Mouse (Mus musculus) forebrain, embryonic 14.5 days (tissue): ENCODE measurements around the gene Dnm2. TPM values are rescaled to one million over a fixed set of nuclear protein-coding genes. Genes with fewer than 3 reads are reported as not detected.
A peak's percentile ranks its signal among the peaks of the same experiment; 100 is the strongest.
"Not testable (repeated sequence)": the region's sequence is repeated elsewhere in the genome, so short reads cannot be mapped to it uniquely, and the experiment has no call there.

Experiments used
- ATAC-seq: fragments of 200-750 bp; cut with Nextera tagmentation; 2 replicates; pipeline ENCODE4 v1.8.0; 2017; ENCODE audit warnings: mild to moderate bottlenecking, moderate library complexity
- DNase-seq: peaks from one replicate; pipeline ENCODE4 v3.0.0-alpha.2; 2015; ENCODE audit warnings: low spot score
- H3K27ac ChIP-seq: fragments of 300-500 bp; sonication (generic); 2 replicates; pipeline ENCODE4 v1.5.1; 2014; ENCODE audit warnings: low read depth, mild to moderate bottlenecking, control low read depth, low read length, moderate library complexity
- H3K27me3 ChIP-seq: fragments of 300-500 bp; sonication (generic); replicated peaks from 2 replicates; pipeline ENCODE4 v1.6.1; 2014; ENCODE audit warnings: low read length, control low read depth, mixed read lengths; ENCODE audit not compliant: control insufficient read depth, insufficient read depth
- H3K36me3 ChIP-seq: fragments of 300-500 bp; sonication (generic); 2 replicates; pipeline ENCODE4 v1.6.1; 2014; ENCODE audit warnings: low read length, control low read depth; ENCODE audit not compliant: control insufficient read depth, insufficient read depth
- H3K4me1 ChIP-seq: fragments of 300-500 bp; sonication (generic); 2 replicates; pipeline ENCODE4 v1.6.1; 2014; ENCODE audit warnings: antibody characterized with exemption, low read length, control low read depth; ENCODE audit not compliant: control insufficient read depth, insufficient read depth
- H3K4me2 ChIP-seq: fragments of 300-500 bp; sonication (generic); 2 replicates; pipeline ENCODE4 v1.6.1; 2014; ENCODE audit warnings: mild to moderate bottlenecking, control low read depth, low read length
- H3K4me3 ChIP-seq: fragments of 300-500 bp; sonication (generic); 2 replicates; pipeline ENCODE4 v1.5.1; 2014; ENCODE audit warnings: low read depth, low read length, control low read depth
- H3K9ac ChIP-seq: fragments of 300-500 bp; sonication (generic); 2 replicates; pipeline ENCODE4 v1.6.1; 2014; ENCODE audit warnings: mild to moderate bottlenecking, low read length, control low read depth, moderate library complexity
- H3K9me3 ChIP-seq: fragments of 300-500 bp; sonication (generic); replicated peaks from 2 replicates; pipeline ENCODE4 v1.6.1; 2016; ENCODE audit warnings: low read length, control low read depth, mixed read lengths; ENCODE audit not compliant: control insufficient read depth
- WGBS: fragments of 180-500 bp; shearing (Covaris S2); extraction: QIAGEN DNeasy Blood & Tissue Kit; methylation state at CpG from one replicate; pipeline ENCODE4 v1.1.7; 2014; 5-methylcytosine and 5-hydroxymethylcytosine counted together
- polyA plus RNA-seq: library from polyadenylated mRNA; unstranded; fragments of >200 nt; fragmentation: Nextera tagmentation; extraction: Ambion mirVana; gene quantifications from 2 replicates; pipeline ENCODE4 v1.2.1, GENCODE M21; 2014

Gene Dnm2
- polyA plus RNA-seq, 1 experiment from 2014 or later: 54.2 TPM

DNA sequence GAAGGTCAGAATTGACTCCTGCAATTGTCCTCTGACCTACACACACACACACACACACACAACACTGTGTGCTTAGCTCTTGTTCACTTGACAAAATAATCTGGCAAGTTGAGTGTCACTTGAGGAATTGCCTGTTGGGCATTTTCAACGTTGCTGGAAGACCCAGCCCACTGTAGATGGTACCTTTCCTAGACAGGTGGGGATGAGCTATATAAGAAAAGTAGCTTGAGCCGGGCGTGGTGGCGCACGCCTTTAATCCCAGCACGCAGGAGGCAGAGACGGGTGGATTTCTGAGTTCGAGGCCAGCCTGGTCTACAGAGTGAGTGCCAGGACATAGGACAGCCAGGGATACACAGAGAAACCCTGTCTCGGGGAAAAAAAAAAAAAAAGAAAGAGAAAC, 86.3 kb downstream of the Dnm2 start:
- no peak for ATAC-seq
- H3K27me3 ChIP-seq: no peaks in the 10 kb centered on the region
- peaks cover 30% of the 10 kb centered on the region for H3K36me3 ChIP-seq
- H3K4me2 ChIP-seq: peak overlapping the region; percentile 68
- peak overlapping the region; percentile 46 for H3K4me3 ChIP-seq
- H3K4me1 ChIP-seq: peaks cover 10% of the 10 kb centered on the region
- H3K9me3 ChIP-seq: no peaks in the 10 kb centered on the region
- H3K27ac ChIP-seq: 0 out of 2 replicates have a peak overlapping the region, but pooled peaks have one; percentile 14
- H3K9ac ChIP-seq: peak overlapping the region; percentile 61
- WGBS: 81% methylated on average over 9 of the region's 9 CpGs
- DNase-seq: no peak

- H3K9ac ChIP-seq: no peak overlapping the region
- peaks cover 6% of the 10 kb centered on the region for H3K36me3 ChIP-seq
- no peak for DNase-seq
- no peaks in the 10 kb centered on the region for H3K27me3 ChIP-seq
- WGBS: 97% methylated on average over 4 of the region's 4 CpGs
- H3K4me3 ChIP-seq: no peak overlapping the region
- H3K4me1 ChIP-seq: peaks cover 10% of the 10 kb centered on the region
- H3K27ac ChIP-seq: no peak overlapping the region
- ATAC-seq: no peak
- H3K9me3 ChIP-seq: no peaks in the 10 kb centered on the region
- H3K4me2 ChIP-seq: no peak overlapping the region
Measured at GRCm38 (mm10) chr9:21513466-21513865, 88.8 kb downstream of the Dnm2 start.

DNA sequence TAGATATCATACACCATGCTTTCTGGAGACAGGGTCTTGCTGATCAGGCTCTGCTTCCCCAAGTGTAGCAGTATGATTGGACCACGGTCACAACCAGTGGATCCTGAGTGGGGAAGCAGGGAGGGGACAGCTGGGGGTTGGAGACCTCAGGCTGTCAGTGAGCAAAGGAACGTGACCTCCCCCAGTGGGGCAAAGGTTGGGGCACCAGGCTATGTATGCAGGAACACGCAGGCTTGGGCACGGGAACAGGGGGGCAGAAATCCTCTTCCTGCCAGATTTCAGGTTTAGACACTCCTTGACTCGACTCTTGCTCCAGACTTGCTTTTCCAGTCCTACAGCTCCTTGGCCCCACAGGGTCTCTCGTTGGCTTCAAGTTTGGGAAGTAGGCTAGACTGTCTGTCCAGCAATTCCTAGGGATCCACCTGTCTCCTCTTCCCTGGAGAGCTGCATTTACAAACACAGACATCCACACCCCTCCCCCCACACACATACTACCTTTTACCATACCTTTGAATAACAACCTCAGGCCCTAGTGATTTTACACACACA, 93.3 kb downstream of the Dnm2 start:
- ATAC-seq (no peak), DNase-seq (no peak)
- H3K9ac ChIP-seq: no peak overlapping the region
- no peaks in the 10 kb centered on the region for H3K27me3 ChIP-seq
- no peak overlapping the region for H3K4me2 ChIP-seq
- whole genome bisulfite sequencing: 82% methylated on average over 6 of the region's 6 CpGs
- H3K27ac ChIP-seq: no peak overlapping the region
- H3K4me3 ChIP-seq: no peak overlapping the region
- no peaks in the 10 kb centered on the region for H3K9me3 ChIP-seq
- H3K36me3 ChIP-seq: no peaks in the 10 kb centered on the region
- H3K4me1 ChIP-seq: no peaks in the 10 kb centered on the region

DNA sequence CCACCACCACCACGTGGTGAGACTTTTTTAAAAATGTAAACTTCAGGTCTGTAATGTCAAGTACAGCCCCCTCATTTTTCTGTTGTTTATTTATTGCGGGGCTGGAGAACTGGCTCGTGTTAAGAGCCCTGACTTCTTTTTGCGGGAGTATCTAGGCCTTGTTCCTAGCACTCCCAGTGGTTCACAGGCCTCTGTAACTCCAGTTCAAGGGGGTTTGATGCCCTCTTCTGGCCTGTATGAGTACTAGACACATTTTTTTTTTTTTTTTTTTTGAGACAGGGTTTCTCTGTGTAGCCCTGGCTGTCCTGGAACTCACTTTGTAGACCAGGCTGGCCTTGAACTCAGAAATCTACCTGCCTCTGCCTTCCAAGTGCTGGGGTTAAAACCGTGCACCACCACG, 94.0 kb downstream of the Dnm2 start:
- H3K9me3 ChIP-seq, H3K4me2 ChIP-seq, DNase-seq, H3K27me3 ChIP-seq, H3K27ac ChIP-seq, H3K4me3 ChIP-seq, ATAC-seq, H3K36me3 ChIP-seq, H3K4me1 ChIP-seq, H3K9ac ChIP-seq: not testable (repeated sequence)
- 84% methylated on average over 6 of the region's 6 CpGs for WGBS

GRCm38 (mm10) chr9:21525142-21525936, 100.6 kb downstream of the Dnm2 start:
- Histone ChIP-seq H3K27me3 (no peaks in the 10 kb centered on the region), H3K4me2 (no peak overlapping the region), H3K4me1 (no peaks in the 10 kb centered on the region), H3K9me3 (no peaks in the 10 kb centered on the region), H3K9ac (no peak overlapping the region), H3K4me3 (no peak overlapping the region), H3K36me3 (no peaks in the 10 kb centered on the region), H3K27ac (no peak overlapping the region)
- ATAC-seq: no peak
- DNase-seq: no peak
- 87% methylated on average over 7 of the region's 7 CpGs for WGBS

DNA sequence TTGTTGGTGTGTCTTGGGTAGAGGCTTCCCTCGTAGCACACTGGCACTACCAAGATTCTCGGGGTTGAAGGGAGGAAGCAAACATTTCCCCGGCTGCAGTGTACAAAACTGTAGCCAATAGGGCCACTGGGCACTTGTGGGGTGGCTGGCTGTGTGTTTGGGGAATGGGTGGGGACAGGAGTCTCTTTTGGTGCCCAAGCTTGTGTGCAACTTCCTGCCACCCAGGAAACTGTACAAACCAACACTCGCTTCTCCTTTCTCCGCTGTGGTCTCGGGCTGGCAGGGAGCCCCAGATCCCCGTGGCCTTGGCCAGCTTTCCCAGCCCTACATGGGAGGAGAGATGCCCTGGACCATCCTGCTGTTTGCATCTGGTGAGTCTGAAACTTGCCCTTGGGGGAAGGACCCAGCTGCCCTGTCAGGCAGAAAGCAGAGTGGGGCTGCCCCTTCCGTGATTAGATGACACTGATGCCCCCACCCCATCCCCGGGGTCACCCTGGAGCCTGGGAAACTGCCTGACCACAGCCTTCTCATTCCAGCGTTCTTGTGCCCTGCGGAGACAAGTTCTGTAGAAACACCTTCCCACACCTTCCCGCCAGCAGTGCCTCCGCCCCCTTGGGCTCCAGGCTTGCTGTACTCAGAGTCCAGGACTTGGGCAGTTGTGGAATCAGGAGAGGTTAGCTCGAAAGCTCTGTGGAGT, 101.4 kb downstream of the Dnm2 start, which contains the start of gene AB124611:
Gene AB124611, plus strand, starts transcription at position 240 of the 697 bp plus-strand sequence.
- Histone ChIP-seq H3K4me1 (no peaks in the 10 kb centered on the region), H3K36me3 (no peaks in the 10 kb centered on the region), H3K9ac (no peak within 1 kb of the TSS), H3K27me3 (no peaks in the 10 kb centered on the region), H3K4me2 (no peak within 1 kb of the TSS), H3K27ac (no peak within 1 kb of the TSS), H3K4me3 (no peak within 1 kb of the TSS), H3K9me3 (no peaks in the 10 kb centered on the region)
- WGBS: 68% methylated on average over 14 of the region's 14 CpGs
- no peak for DNase-seq
- no peak for ATAC-seq

DNA sequence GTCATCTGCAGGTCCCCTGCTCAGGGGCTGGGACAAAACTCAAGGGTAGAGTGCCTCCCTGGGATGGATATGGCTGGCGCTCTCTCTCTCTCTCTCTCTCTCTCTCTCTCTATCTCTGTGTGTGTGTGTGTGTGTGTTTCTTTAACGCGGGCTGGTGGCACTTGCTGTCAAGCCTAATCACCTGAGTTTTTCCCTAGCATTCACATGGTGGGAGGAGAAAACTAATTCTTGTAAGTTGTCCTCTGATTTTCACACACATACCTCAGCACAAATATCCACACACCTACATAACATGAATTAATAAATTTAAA, 101.9 kb downstream of the Dnm2 start:
- WGBS: 87% methylated on average over 3 of the region's 3 CpGs
- H3K27ac ChIP-seq: no peak overlapping the region
- H3K9me3 ChIP-seq: no peaks in the 10 kb centered on the region
- H3K9ac ChIP-seq: no peak overlapping the region
- ATAC-seq (no peak), DNase-seq (no peak)
- H3K4me2 ChIP-seq: no peak overlapping the region
- H3K4me3 ChIP-seq: no peak overlapping the region
- no peaks in the 10 kb centered on the region for H3K36me3 ChIP-seq
- no peaks in the 10 kb centered on the region for H3K4me1 ChIP-seq
- no peaks in the 10 kb centered on the region for H3K27me3 ChIP-seq

DNA sequence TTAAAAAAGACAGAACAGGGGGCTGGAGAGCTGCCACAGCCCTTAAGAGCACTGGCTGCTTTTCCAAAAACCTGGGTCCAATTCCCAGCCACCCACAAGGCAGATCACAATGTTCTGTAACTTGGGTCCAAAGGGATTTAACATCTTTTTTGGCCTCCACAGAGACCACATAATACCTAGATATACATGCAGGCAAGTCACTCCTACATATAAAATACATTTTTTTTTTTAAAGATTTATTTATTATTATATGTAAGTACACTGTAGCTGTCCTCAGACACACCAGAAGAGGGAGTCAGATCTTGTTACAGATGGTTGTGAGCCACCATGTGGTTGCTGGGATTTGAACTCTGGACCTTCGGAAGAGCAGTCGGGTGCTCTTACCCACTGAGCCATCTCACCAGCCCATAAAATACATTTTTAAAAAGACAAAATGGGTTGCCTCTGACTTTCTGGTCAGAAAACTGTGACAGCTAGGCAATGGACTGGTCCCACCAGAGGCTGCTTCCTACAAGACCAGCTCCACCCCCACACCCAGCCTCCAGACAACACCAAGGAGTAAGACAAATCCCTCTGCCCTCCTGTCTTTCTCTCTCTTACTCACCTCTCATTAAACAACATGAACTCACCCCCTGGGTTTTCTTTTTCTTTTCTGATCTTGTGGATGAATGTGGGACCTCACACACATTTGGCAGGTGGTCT, 102.5 kb downstream of the Dnm2 start:
- Histone ChIP-seq H3K9me3 (no peaks in the 10 kb centered on the region), H3K36me3 (no peaks in the 10 kb centered on the region), H3K27ac (no peak overlapping the region), H3K4me2 (no peak overlapping the region), H3K4me3 (no peak overlapping the region), H3K4me1 (no peaks in the 10 kb centered on the region), H3K9ac (no peak overlapping the region), H3K27me3 (no peaks in the 10 kb centered on the region)
- 96% methylated on average over 2 of the region's 2 CpGs for WGBS
- ATAC-seq (no peak), DNase-seq (no peak)
